Mouse (Mus musculus) spleen, adult 2 months (tissue): ENCODE results near the gene Zbtb34.

Experiments
- CTCF ChIP-seq: fragments of 200-500 bp; IDR thresholded peaks from 2 replicates; pipeline ENCODE4 v1.5.1; 2011; ENCODE audit warnings: mild to moderate bottlenecking, inconsistent platforms; ENCODE audit not compliant: insufficient read depth, insufficient read length, insufficient replicate concordance; ENCODE audit errors: extremely low read depth
- POLR2A ChIP-seq: fragments of 200-500 bp; IDR thresholded peaks from 2 replicates; pipeline ENCODE4 v1.6.1; 2011; ENCODE audit warnings: low read depth, low read length, inconsistent platforms

DNA sequence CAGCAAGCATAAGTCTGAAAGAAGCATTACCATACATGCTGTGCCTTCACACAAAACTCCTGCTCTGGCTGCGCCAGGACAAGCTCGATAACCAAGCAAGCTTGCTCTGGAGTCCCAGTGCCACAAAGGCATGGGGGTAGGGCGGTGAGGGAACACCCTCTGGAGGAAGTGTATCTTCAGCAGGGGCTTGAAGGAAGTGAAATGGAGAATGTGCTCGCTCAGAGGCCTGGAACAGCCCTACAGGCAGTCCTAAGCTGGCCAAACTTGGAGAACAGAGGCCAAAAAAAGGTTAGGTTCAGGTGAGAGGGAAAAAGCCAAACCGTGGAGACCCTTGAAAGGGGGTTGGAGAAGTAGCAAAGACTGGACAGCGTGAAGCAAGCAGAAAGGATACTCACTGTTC, 1.8 kb downstream of the Zbtb34 start:
- TF ChIP-seq CTCF (no peak), POLR2A (no peak)
